In the genomic region with DNA sequence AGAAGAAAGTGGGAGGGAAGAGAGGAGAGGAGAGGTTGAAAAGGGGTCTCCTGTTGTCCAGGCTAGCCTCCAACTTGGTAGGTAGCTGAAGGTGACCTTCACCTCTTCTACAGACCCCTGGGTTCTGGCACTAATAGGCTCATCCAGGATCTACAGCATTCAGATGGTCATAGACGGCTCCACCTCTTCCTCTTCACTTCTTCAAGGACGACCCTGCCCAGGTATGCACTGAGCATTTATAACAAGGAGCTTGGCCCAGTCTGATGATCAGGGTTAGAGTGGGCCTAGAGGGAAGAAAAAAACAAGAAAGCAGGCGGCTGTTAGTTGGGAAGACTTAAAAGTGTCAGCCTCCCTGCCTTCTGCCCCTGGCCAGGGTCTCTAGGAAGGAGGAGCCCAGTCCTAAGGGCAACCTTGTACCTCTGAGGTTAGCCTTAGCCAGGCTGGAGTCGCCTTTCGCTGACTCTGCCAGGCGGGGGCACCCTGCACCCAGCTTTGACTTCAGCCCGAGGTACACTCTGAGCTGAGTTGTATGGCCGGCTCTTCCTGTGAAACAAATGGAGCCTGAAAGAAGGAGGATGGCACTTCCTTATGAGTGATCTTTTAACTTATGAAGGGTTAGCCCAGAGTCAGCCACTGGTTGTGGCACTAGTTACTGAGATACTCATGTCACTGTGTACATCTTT, we compare ENCODE assay signal across 8 mouse cellular contexts. TPM values are rescaled to one million over a fixed set of nuclear protein-coding genes. Genes with fewer than 3 reads are reported as not detected.
DNase-seq lines count a peak whose midpoint lies in the region; ATAC-seq and TF ChIP-seq lines count a peak whose summit lies in the region.

No protein-coding gene starts in this region.

- WGBS in forebrain, embryonic 11.5 days: 21% methylated on average over 8 of the region's 8 CpGs
- WGBS in forebrain, embryonic 15.5 days: 21% methylated on average over 8 of the region's 8 CpGs
- 18% methylated on average over 8 of the region's 8 CpGs for WGBS in embryonic facial prominence, embryonic 15.5 days
- 22% methylated on average over 8 of the region's 8 CpGs for WGBS in midbrain, embryonic 12.5 days
- WGBS in spleen, adult 2 months: 24% methylated on average over 8 of the region's 8 CpGs

- H3K36me3 ChIP-seq in forebrain, embryonic 11.5 days (ENCODE audit: control insufficient read depth, insufficient read depth, low read length): no peaks in the 10 kb centered on the region
- H3K36me3 ChIP-seq in forebrain, embryonic 15.5 days: no peaks in the 10 kb centered on the region
- H3K36me3 ChIP-seq in embryonic facial prominence, embryonic 15.5 days: no peaks in the 10 kb centered on the region
- no peaks in the 10 kb centered on the region for H3K36me3 ChIP-seq in midbrain, embryonic 12.5 days
- H3K36me3 ChIP-seq in spleen, adult 2 months (ENCODE audit: control insufficient read depth, insufficient read depth, low read length): no peaks in the 10 kb centered on the region

- TF ChIP-seq CTCF in spleen, adult 2 months (IDR thresholded peaks at IDR 0.05; ENCODE audit: extremely low read depth, insufficient read depth, insufficient read length, insufficient replicate concordance): peak; percentile 94

- no peaks in the 10 kb centered on the region for H3K27me3 ChIP-seq in forebrain, embryonic 11.5 days (ENCODE audit: control insufficient read depth, insufficient read depth, low read length)
- no peaks in the 10 kb centered on the region for H3K27me3 ChIP-seq in forebrain, embryonic 15.5 days
- no peaks in the 10 kb centered on the region for H3K27me3 ChIP-seq in embryonic facial prominence, embryonic 15.5 days
- H3K27me3 ChIP-seq in midbrain, embryonic 12.5 days: peaks cover 5% of the 10 kb centered on the region; the same call in 1 of the 2 replicates
- H3K27me3 ChIP-seq in spleen, adult 2 months (ENCODE audit: control insufficient read depth, insufficient read depth, low read length): no peaks in the 10 kb centered on the region

- H3K9ac ChIP-seq in forebrain, embryonic 11.5 days (ENCODE audit: low read length): no peak overlapping the region
- H3K9ac ChIP-seq in forebrain, embryonic 15.5 days (replicated peaks): no peak overlapping the region
- no peak overlapping the region for H3K9ac ChIP-seq in embryonic facial prominence, embryonic 15.5 days
- no peak overlapping the region for H3K9ac ChIP-seq in midbrain, embryonic 12.5 days (replicated peaks)

- intact Hi-C loops in left cerebral cortex, postnatal 25 days (cut with DNase I): no loop called here

- H3K27ac ChIP-seq in forebrain, embryonic 11.5 days (ENCODE audit: low read depth, low read length): no peak overlapping the region
- no peak overlapping the region for H3K27ac ChIP-seq in forebrain, embryonic 15.5 days (replicated peaks)
- no peak overlapping the region for H3K27ac ChIP-seq in embryonic facial prominence, embryonic 15.5 days (replicated peaks)
- H3K27ac ChIP-seq in midbrain, embryonic 12.5 days (replicated peaks): no peak overlapping the region
- H3K27ac ChIP-seq in spleen, adult 2 months (ENCODE audit: insufficient read depth, low read length): no peak overlapping the region

- H3K9me3 ChIP-seq in forebrain, embryonic 11.5 days (ENCODE audit: control insufficient read depth, low read length): no peaks in the 10 kb centered on the region
- no peaks in the 10 kb centered on the region for H3K9me3 ChIP-seq in forebrain, embryonic 15.5 days
- H3K9me3 ChIP-seq in embryonic facial prominence, embryonic 15.5 days (replicated peaks): no peaks in the 10 kb centered on the region
- no peaks in the 10 kb centered on the region for H3K9me3 ChIP-seq in midbrain, embryonic 12.5 days

- H3K4me2 ChIP-seq in forebrain, embryonic 11.5 days (ENCODE audit: low read depth, low read length, severe bottlenecking): no peak overlapping the region
- H3K4me2 ChIP-seq in forebrain, embryonic 15.5 days (replicated peaks): no peak overlapping the region
- H3K4me2 ChIP-seq in embryonic facial prominence, embryonic 15.5 days (replicated peaks): no peak overlapping the region
- no peak overlapping the region for H3K4me2 ChIP-seq in midbrain, embryonic 12.5 days (replicated peaks)

- H3K4me3 ChIP-seq in forebrain, embryonic 11.5 days (ENCODE audit: low read depth, low read length): no peak overlapping the region
- H3K4me3 ChIP-seq in forebrain, embryonic 15.5 days: no peak overlapping the region
- H3K4me3 ChIP-seq in embryonic facial prominence, embryonic 15.5 days (replicated peaks): no peak overlapping the region
- H3K4me3 ChIP-seq in midbrain, embryonic 12.5 days: no peak overlapping the region
- H3K4me3 ChIP-seq in spleen, adult 2 months (ENCODE audit: extremely low read depth, insufficient read depth, insufficient read length): no peak overlapping the region

- no peak for ATAC-seq in forebrain, embryonic 11.5 days (replicated peaks; ENCODE audit: low FRiP score)
- no peak; the same call in 1 of the 2 replicates for ATAC-seq in forebrain, embryonic 15.5 days (replicated peaks)
- peak; percentile 69; the same call in 1 of the 2 replicates for ATAC-seq in embryonic facial prominence, embryonic 15.5 days (ENCODE audit: insufficient number of reproducible peaks, low FRiP score, low TSS enrichment, low read depth)
- 0 out of 2 replicates have a peak, but pooled peaks have one; percentile 52 for ATAC-seq in midbrain, embryonic 12.5 days (ENCODE audit: low FRiP score, low read depth)

- peak; percentile 57 for DNase-seq in forebrain, embryonic 11.5 days (ENCODE audit: low spot score)
- DNase-seq in adrenal gland, postnatal 25 days: peak; percentile 78
- DNase-seq in induced T-regulatory cell, adult 2 months (ENCODE audit: low read depth): peak; percentile 80
- peak; percentile 49 to 70 for DNase-seq in left cerebral cortex, postnatal 25 days (ENCODE audit: low spot score in 2 of 2)
- peak; percentile 25 to 74 for DNase-seq in spleen, adult 2 months (ENCODE audit: low read depth in 1 of 2, low spot score in 2 of 2)

- no peak for TF ChIP-seq POLR2A in spleen, adult 2 months (IDR thresholded peaks at IDR 0.05; ENCODE audit: low read depth, low read length)

- H3K4me1 ChIP-seq in forebrain, embryonic 11.5 days (replicated peaks; ENCODE audit: control insufficient read depth, insufficient read depth, low read length): no peaks in the 10 kb centered on the region
- no peaks in the 10 kb centered on the region for H3K4me1 ChIP-seq in forebrain, embryonic 15.5 days
- no peaks in the 10 kb centered on the region for H3K4me1 ChIP-seq in embryonic facial prominence, embryonic 15.5 days
- H3K4me1 ChIP-seq in midbrain, embryonic 12.5 days: no peaks in the 10 kb centered on the region
- H3K4me1 ChIP-seq in spleen, adult 2 months (ENCODE audit: control insufficient read depth, insufficient read depth, insufficient read length): no peaks in the 10 kb centered on the region

RNA-seq across cellular contexts. Expression of a gene that starts 8.0 kb away (rescaled TPM):
- 91.8 and 95.8 TPM in 2 replicates for polyA plus RNA-seq in forebrain, embryonic 11.5 days (2014; fragmentation: Nextera tagmentation; extraction: Ambion mirVana)
- polyA plus RNA-seq in forebrain, embryonic 15.5 days (2015; fragmentation: Nextera tagmentation; extraction: Ambion mirVana): 44.8 and 48.0 TPM in 2 replicates
- total RNA-seq in adrenal gland, postnatal 25 days (2021): 42.0 and 52.2 TPM in 2 replicates
- 52.9 and 54.5 TPM in 2 replicates for polyA plus RNA-seq in embryonic facial prominence, embryonic 15.5 days (2015; fragmentation: Nextera tagmentation; extraction: Ambion mirVana)
- 10 to 100 TPM; 14.0 to 14.5 TPM for total RNA-seq in left cerebral cortex, postnatal 25 days (2021)
- 60.1 and 63.4 TPM in 2 replicates for polyA plus RNA-seq in midbrain, embryonic 12.5 days (2016; fragmentation: Nextera tagmentation; extraction: Ambion mirVana)
- 44.2 and 44.5 TPM in 2 replicates for polyA plus RNA-seq in spleen, adult 2 months (2012; rRNA removed)

RNA-seq across cellular contexts. Expression of a gene that starts 51.0 kb away (rescaled TPM):
- polyA plus RNA-seq in forebrain, embryonic 11.5 days (2014; fragmentation: Nextera tagmentation; extraction: Ambion mirVana): 61.2 and 70.0 TPM in 2 replicates
- polyA plus RNA-seq in forebrain, embryonic 15.5 days (2015; fragmentation: Nextera tagmentation; extraction: Ambion mirVana): 48.8 and 49.8 TPM in 2 replicates
- 49.8 and 53.0 TPM in 2 replicates for total RNA-seq in adrenal gland, postnatal 25 days (2021)
- 52.0 and 52.6 TPM in 2 replicates for polyA plus RNA-seq in embryonic facial prominence, embryonic 15.5 days (2015; fragmentation: Nextera tagmentation; extraction: Ambion mirVana)
- 10 to 100 TPM; 52.0 to 52.1 TPM for total RNA-seq in left cerebral cortex, postnatal 25 days (2021)
- polyA plus RNA-seq in midbrain, embryonic 12.5 days (2016; fragmentation: Nextera tagmentation; extraction: Ambion mirVana): 64.1 and 66.2 TPM in 2 replicates
- polyA plus RNA-seq in spleen, adult 2 months (2012; rRNA removed): 6.9 and 7.1 TPM in 2 replicates

Comparison
In these comparisons a context has a peak if more than half of its experiments do, and no peak if none do; other contexts are left out.
1. ATAC-seq: peak in embryonic facial prominence, embryonic 15.5 days (single experiment) and midbrain, embryonic 12.5 days (single experiment); none in forebrain, embryonic 11.5 days (single experiment) and forebrain, embryonic 15.5 days (single experiment).
2. Peak in every context shown above with its lines, with median percentiles within 50 percentile points of each other: DNase-seq.